Mouse (Mus musculus): ENCODE data around the gene Nlrp14. TPM values are rescaled to one million over a fixed set of nuclear protein-coding genes. Genes with fewer than 3 reads are reported as not detected.
"Not testable (repeated sequence)": the region's sequence is repeated elsewhere in the genome, so short reads cannot be mapped to it uniquely, and the experiment has no call there.

Gene Nlrp14
- not detected in 2 replicates for polyA plus RNA-seq (2014; fragmentation: Nextera tagmentation; extraction: Ambion mirVana)

GRCm38 (mm10) chr7:107166690-107167089 is at the start of gene Nlrp14:
Gene Nlrp14, plus strand, starts transcription at chr7:107166990.
- ATAC-seq (ENCODE audit: low read depth), result no peak
- H3K4me3 ChIP-seq (ENCODE audit: low read depth, low read length), result no peak within 1 kb of the TSS
- no peaks in the 10 kb centered on the region for H3K9me3 ChIP-seq (ENCODE audit: control insufficient read depth, low read length)
- no peaks in the 10 kb centered on the region for H3K4me1 ChIP-seq (ENCODE audit: control insufficient read depth, insufficient read depth, low read length)
- no peak within 1 kb of the TSS for H3K4me2 ChIP-seq (ENCODE audit: low read depth, low read length)
- no peaks in the 10 kb centered on the region for H3K36me3 ChIP-seq (ENCODE audit: control insufficient read depth, insufficient read depth, low read length)
- 88% methylated on average over 10 of the region's 10 CpGs for WGBS
- H3K27ac ChIP-seq (ENCODE audit: low read depth, low read length), result no peak within 1 kb of the TSS
- no peak within 1 kb of the TSS for H3K9ac ChIP-seq (replicated peaks; ENCODE audit: low read depth, low read length)
- no peaks in the 10 kb centered on the region for H3K27me3 ChIP-seq (ENCODE audit: control insufficient read depth, insufficient read depth, low read length)

DNA sequence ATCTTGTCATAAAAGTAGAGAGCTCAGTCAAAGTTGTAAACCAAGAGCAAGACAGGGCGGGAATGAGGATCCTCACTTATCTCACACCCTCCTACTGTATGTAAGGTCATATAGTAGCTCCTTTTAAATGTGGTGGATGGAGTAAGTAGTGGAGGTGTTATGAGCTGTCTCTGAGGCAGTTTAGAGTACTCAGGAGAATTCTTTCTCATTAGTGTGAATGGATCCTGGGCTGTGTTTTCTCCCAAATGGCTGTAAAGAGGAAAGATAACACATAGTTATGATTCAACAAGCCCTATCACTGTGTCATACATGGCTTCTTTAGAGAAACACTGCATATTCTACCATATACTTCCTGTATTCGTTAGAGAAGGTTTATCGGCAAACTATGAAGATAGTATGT is 35.8 kb upstream of the Nlrp14 start, which contains the start of gene Olfr715:
Olfr715 (minus strand) TSS at position 101 of the 400 bp plus-strand sequence.
- WGBS, result 76% methylated on average over 1 of the region's 3 CpGs
- not testable (repeated sequence) for H3K4me3 ChIP-seq (ENCODE audit: low read depth, low read length); H3K36me3 ChIP-seq (ENCODE audit: control insufficient read depth, insufficient read depth, low read length); H3K9me3 ChIP-seq (ENCODE audit: control insufficient read depth, low read length); H3K27me3 ChIP-seq (ENCODE audit: control insufficient read depth, insufficient read depth, low read length); H3K4me1 ChIP-seq (ENCODE audit: control insufficient read depth, insufficient read depth, low read length); H3K9ac ChIP-seq (replicated peaks; ENCODE audit: low read depth, low read length); ATAC-seq (ENCODE audit: low read depth); H3K4me2 ChIP-seq (ENCODE audit: low read depth, low read length); H3K27ac ChIP-seq (ENCODE audit: low read depth, low read length)

- H3K27me3 ChIP-seq (ENCODE audit: control insufficient read depth, insufficient read depth, low read length); ATAC-seq (ENCODE audit: low read depth); H3K9ac ChIP-seq (replicated peaks; ENCODE audit: low read depth, low read length); H3K27ac ChIP-seq (ENCODE audit: low read depth, low read length); H3K4me2 ChIP-seq (ENCODE audit: low read depth, low read length); H3K36me3 ChIP-seq (ENCODE audit: control insufficient read depth, insufficient read depth, low read length); H3K4me3 ChIP-seq (ENCODE audit: low read depth, low read length); H3K9me3 ChIP-seq (ENCODE audit: control insufficient read depth, low read length); H3K4me1 ChIP-seq (ENCODE audit: control insufficient read depth, insufficient read depth, low read length): not testable (repeated sequence)
- 76% methylated on average over 2 of the region's 2 CpGs for WGBS
Observed at GRCm38 (mm10) chr7:107138027-107138426, 28.8 kb upstream of the Nlrp14 start, which contains the start of gene Olfr716. Gene Olfr716, plus strand, starts transcription at chr7:107138327.

DNA sequence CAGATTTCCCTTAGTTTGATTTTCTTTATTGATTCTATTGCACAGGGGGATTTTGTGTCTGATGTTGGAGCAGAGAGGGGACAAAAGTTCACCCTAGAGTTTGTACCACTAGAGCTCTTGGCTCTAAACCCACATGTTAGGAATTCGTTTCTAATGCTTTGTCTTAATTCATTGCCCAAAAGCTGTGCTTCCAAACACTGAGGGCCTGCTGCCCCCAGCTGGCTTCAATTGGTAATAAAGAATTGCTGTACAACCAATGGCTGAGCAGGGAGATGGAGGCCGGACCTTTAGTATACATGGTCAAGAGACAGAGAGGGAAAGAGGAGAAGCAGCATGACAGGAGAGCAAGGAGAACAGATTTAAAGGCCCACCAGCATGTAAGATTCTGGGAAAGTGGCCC is 13.6 kb downstream of the Nlrp14 start:
- H3K4me1 ChIP-seq (ENCODE audit: control insufficient read depth, insufficient read depth, low read length), result no peaks in the 10 kb centered on the region
- H3K27me3 ChIP-seq (ENCODE audit: control insufficient read depth, insufficient read depth, low read length), result no peaks in the 10 kb centered on the region
- no peak overlapping the region for H3K4me3 ChIP-seq (ENCODE audit: low read depth, low read length)
- H3K27ac ChIP-seq (ENCODE audit: low read depth, low read length), result no peak overlapping the region
- 44% methylated on average over 2 of the region's 2 CpGs for WGBS
- H3K4me2 ChIP-seq (ENCODE audit: low read depth, low read length), result no peak overlapping the region
- no peak for ATAC-seq (ENCODE audit: low read depth)
- H3K9ac ChIP-seq (replicated peaks; ENCODE audit: low read depth, low read length), result no peak overlapping the region
- no peaks in the 10 kb centered on the region for H3K9me3 ChIP-seq (ENCODE audit: control insufficient read depth, low read length)
- no peaks in the 10 kb centered on the region for H3K36me3 ChIP-seq (ENCODE audit: control insufficient read depth, insufficient read depth, low read length)

DNA sequence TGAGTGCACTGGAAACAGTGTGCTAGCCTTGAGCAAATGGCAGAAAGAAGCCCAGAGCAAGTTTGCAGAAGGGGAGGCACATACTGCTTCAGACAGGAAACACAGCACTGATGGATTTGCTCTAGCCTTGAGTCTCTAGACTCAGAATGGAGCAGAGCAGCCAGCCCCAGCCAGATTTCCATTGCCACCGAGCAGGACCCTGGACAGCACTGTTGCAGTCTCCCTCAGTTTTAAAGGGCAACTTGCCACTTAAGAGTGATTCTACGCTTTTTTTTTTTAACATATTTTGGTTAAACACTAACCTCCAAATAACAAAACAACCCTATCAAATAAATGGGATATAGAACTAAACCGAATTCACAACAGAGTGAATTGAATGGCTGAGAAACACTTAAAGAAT is 35.0 kb downstream of the Nlrp14 start:
- H3K27ac ChIP-seq (ENCODE audit: low read depth, low read length), result no peak overlapping the region
- ATAC-seq (ENCODE audit: low read depth), result no peak
- no peak overlapping the region for H3K4me2 ChIP-seq (ENCODE audit: low read depth, low read length)
- no peaks in the 10 kb centered on the region for H3K4me1 ChIP-seq (ENCODE audit: control insufficient read depth, insufficient read depth, low read length)
- H3K9ac ChIP-seq (replicated peaks; ENCODE audit: low read depth, low read length), result no peak overlapping the region
- H3K36me3 ChIP-seq (ENCODE audit: control insufficient read depth, insufficient read depth, low read length), result no peaks in the 10 kb centered on the region
- no peaks in the 10 kb centered on the region for H3K27me3 ChIP-seq (ENCODE audit: control insufficient read depth, insufficient read depth, low read length)
- H3K4me3 ChIP-seq (ENCODE audit: low read depth, low read length), result no peak overlapping the region
- 52% methylated on average over 3 of the region's 3 CpGs for WGBS
- no peaks in the 10 kb centered on the region for H3K9me3 ChIP-seq (ENCODE audit: control insufficient read depth, low read length)

- Histone ChIP-seq H3K27ac (ENCODE audit: low read depth, low read length) (no peak overlapping the region), H3K4me2 (ENCODE audit: low read depth, low read length) (no peak overlapping the region), H3K4me1 (ENCODE audit: control insufficient read depth, insufficient read depth, low read length) (no peaks in the 10 kb centered on the region), H3K36me3 (ENCODE audit: control insufficient read depth, insufficient read depth, low read length) (no peaks in the 10 kb centered on the region), H3K9me3 (ENCODE audit: control insufficient read depth, low read length) (peaks cover 3% of the 10 kb centered on the region), H3K4me3 (ENCODE audit: low read depth, low read length) (no peak overlapping the region), H3K27me3 (ENCODE audit: control insufficient read depth, insufficient read depth, low read length) (peaks cover 31% of the 10 kb centered on the region), H3K9ac (replicated peaks; ENCODE audit: low read depth, low read length) (no peak overlapping the region)
- 85% methylated on average over 3 of the region's 3 CpGs for WGBS
- no peak for ATAC-seq (ENCODE audit: low read depth)
Observed at GRCm38 (mm10) chr7:107207843-107208242, 41.1 kb downstream of the Nlrp14 start.

- ATAC-seq (ENCODE audit: low read depth), result 0 out of 2 replicates have a peak, but pooled peaks have one; percentile 14
- Histone ChIP-seq H3K4me2 (ENCODE audit: low read depth, low read length) (0 out of 2 replicates have a peak within 1 kb of the TSS, but pooled peaks have one; percentile 2), H3K4me1 (ENCODE audit: control insufficient read depth, insufficient read depth, low read length) (no peaks in the 10 kb centered on the region), H3K9me3 (ENCODE audit: control insufficient read depth, low read length) (peaks cover 3% of the 10 kb centered on the region), H3K9ac (replicated peaks; ENCODE audit: low read depth, low read length) (no peak within 1 kb of the TSS), H3K27me3 (ENCODE audit: control insufficient read depth, insufficient read depth, low read length) (peaks cover 31% of the 10 kb centered on the region), H3K27ac (ENCODE audit: low read depth, low read length) (no peak within 1 kb of the TSS), H3K36me3 (ENCODE audit: control insufficient read depth, insufficient read depth, low read length) (no peaks in the 10 kb centered on the region), H3K4me3 (ENCODE audit: low read depth, low read length) (peak within 1 kb of the TSS; percentile 13)
- 37% methylated on average over 70 of the region's 70 CpGs for WGBS
Observed at GRCm38 (mm10) chr7:107209204-107209860, 42.5 kb downstream of the Nlrp14 start, which contains the start of gene Rbmxl2. Gene Rbmxl2, plus strand, starts transcription at chr7:107209445.

- Histone ChIP-seq H3K9ac (replicated peaks; ENCODE audit: low read depth, low read length) (no peak overlapping the region), H3K36me3 (ENCODE audit: control insufficient read depth, insufficient read depth, low read length) (no peaks in the 10 kb centered on the region), H3K4me1 (ENCODE audit: control insufficient read depth, insufficient read depth, low read length) (no peaks in the 10 kb centered on the region), H3K4me2 (ENCODE audit: low read depth, low read length) (0 out of 2 replicates have a peak overlapping the region, but pooled peaks have one; percentile 2), H3K9me3 (ENCODE audit: control insufficient read depth, low read length) (peaks cover 3% of the 10 kb centered on the region), H3K27me3 (ENCODE audit: control insufficient read depth, insufficient read depth, low read length) (peaks cover 31% of the 10 kb centered on the region), H3K4me3 (ENCODE audit: low read depth, low read length) (peak overlapping the region; percentile 13), H3K27ac (ENCODE audit: low read depth, low read length) (no peak overlapping the region)
- WGBS, result 24% methylated on average over 55 of the region's 77 CpGs
- ATAC-seq (ENCODE audit: low read depth), result peak; percentile 56
Observed at GRCm38 (mm10) chr7:107210126-107210576, 43.4 kb downstream of the Nlrp14 start.

DNA sequence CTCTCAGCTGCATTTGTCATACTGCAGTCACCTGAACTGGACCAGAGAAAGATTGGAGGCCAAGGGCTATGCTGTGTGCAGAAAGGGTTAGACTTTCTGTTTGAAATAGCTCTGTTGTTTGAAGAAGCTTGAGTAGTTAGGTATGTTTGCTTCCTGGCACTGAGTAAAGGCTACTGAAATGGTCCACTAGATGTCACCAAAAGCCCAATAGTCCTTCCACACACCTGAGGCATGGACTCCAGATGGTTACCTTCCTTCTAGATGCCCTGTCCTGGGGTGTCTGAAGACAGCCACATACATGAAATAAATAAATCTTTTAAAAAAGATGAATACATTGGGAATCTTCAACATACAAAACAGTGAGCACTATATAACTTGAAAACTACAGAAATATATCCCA is 48.9 kb downstream of the Nlrp14 start:
- no peaks in the 10 kb centered on the region for H3K36me3 ChIP-seq (ENCODE audit: control insufficient read depth, insufficient read depth, low read length)
- H3K4me1 ChIP-seq (ENCODE audit: control insufficient read depth, insufficient read depth, low read length), result no peaks in the 10 kb centered on the region
- H3K4me3 ChIP-seq (ENCODE audit: low read depth, low read length), result no peak overlapping the region
- ATAC-seq (ENCODE audit: low read depth), result peak; percentile 92
- no peaks in the 10 kb centered on the region for H3K9me3 ChIP-seq (ENCODE audit: control insufficient read depth, low read length)
- no peak overlapping the region for H3K9ac ChIP-seq (replicated peaks; ENCODE audit: low read depth, low read length)
- H3K27me3 ChIP-seq (ENCODE audit: control insufficient read depth, insufficient read depth, low read length), result peaks cover 10% of the 10 kb centered on the region
- H3K27ac ChIP-seq (ENCODE audit: low read depth, low read length), result no peak overlapping the region
- no peak overlapping the region for H3K4me2 ChIP-seq (ENCODE audit: low read depth, low read length)
